Mouse (Mus musculus) cerebral cortex, adult 2 months (tissue): ENCODE results near the gene Olfr69.

Experiments used
- WGBS: fragments of 180-500 bp; shearing (Covaris S2); methylation state at CpG from one replicate; pipeline ENCODE4 v1.1.7; 2018; 5-methylcytosine and 5-hydroxymethylcytosine counted together

Gene Olfr69

GRCm38 (mm10) chr7:103771494-103771893 lies at the start of gene Olfr69:
Gene Olfr69, minus strand, starts transcription at chr7:103771594.
- 76% methylated on average over 2 of the region's 2 CpGs for WGBS

GRCm38 (mm10) chr7:103815085-103815484 lies 43.7 kb upstream of the Olfr69 start:
- WGBS: 75% methylated on average over 1 of the region's 2 CpGs

GRCm38 (mm10) chr7:103813766-103814165 lies 42.4 kb upstream of the Olfr69 start, which contains the start of gene Hbb-bt:
Gene Hbb-bt, minus strand, starts transcription at chr7:103813996.
- 91% methylated on average over 3 of the region's 3 CpGs for WGBS

GRCm38 (mm10) chr7:103813152-103813551 lies 41.8 kb upstream of the Olfr69 start:
- no CpG with 5 or more reads among the region's 3 CpGs for WGBS

- 71% methylated on average over 1 of the region's 1 CpGs for WGBS
Observed at GRCm38 (mm10) chr7:103812174-103812573, 40.8 kb upstream of the Olfr69 start.

- WGBS: 97% methylated on average over 1 of the region's 1 CpGs
Observed at GRCm38 (mm10) chr7:103811223-103811845, 39.9 kb upstream of the Olfr69 start.

GRCm38 (mm10) chr7:103810746-103811145 lies 39.4 kb upstream of the Olfr69 start:
- WGBS: 81% methylated on average over 3 of the region's 3 CpGs

- 71% methylated on average over 1 of the region's 1 CpGs for WGBS
Observed at GRCm38 (mm10) chr7:103810296-103810695, 38.9 kb upstream of the Olfr69 start.

- 61% methylated on average over 1 of the region's 1 CpGs for WGBS
Observed at GRCm38 (mm10) chr7:103809801-103810155, 38.4 kb upstream of the Olfr69 start.

- WGBS: 67% methylated on average over 5 of the region's 5 CpGs
Observed at GRCm38 (mm10) chr7:103808971-103809800, 37.8 kb upstream of the Olfr69 start.

- WGBS: 72% methylated on average over 2 of the region's 2 CpGs
Observed at GRCm38 (mm10) chr7:103808120-103808519, 36.7 kb upstream of the Olfr69 start.

- 41% methylated on average over 1 of the region's 1 CpGs for WGBS
Observed at GRCm38 (mm10) chr7:103806856-103807255, 35.5 kb upstream of the Olfr69 start.

- WGBS: 26% methylated on average over 4 of the region's 4 CpGs
Observed at GRCm38 (mm10) chr7:103792669-103793388, 21.4 kb upstream of the Olfr69 start.

- 58% methylated on average over 3 of the region's 3 CpGs for WGBS
Observed at GRCm38 (mm10) chr7:103791721-103792120, 20.3 kb upstream of the Olfr69 start, which contains the start of gene Olfr67. Gene Olfr67, minus strand, starts transcription at chr7:103791821.

- WGBS: 75% methylated on average over 3 of the region's 3 CpGs
Observed at GRCm38 (mm10) chr7:103779598-103779997, 8.2 kb upstream of the Olfr69 start, which contains the start of gene Olfr68. Gene Olfr68, minus strand, starts transcription at chr7:103779698.

GRCm38 (mm10) chr7:103777652-103778051 lies 6.3 kb upstream of the Olfr69 start:
- 83% methylated on average over 4 of the region's 4 CpGs for WGBS

GRCm38 (mm10) chr7:103767687-103768086 lies 3.7 kb downstream of the Olfr69 start:
- 92% methylated on average over 6 of the region's 6 CpGs for WGBS

- WGBS: 86% methylated on average over 6 of the region's 6 CpGs
Observed at GRCm38 (mm10) chr7:103762212-103762611, 9.2 kb downstream of the Olfr69 start.

GRCm38 (mm10) chr7:103757233-103757632 lies 14.2 kb downstream of the Olfr69 start, which contains the start of gene Olfr630:
Gene Olfr630, minus strand, starts transcription at chr7:103757333.
- WGBS: 48% methylated on average over 2 of the region's 2 CpGs

- WGBS: 68% methylated on average over 2 of the region's 2 CpGs
Observed at GRCm38 (mm10) chr7:103744843-103745242, 26.6 kb downstream of the Olfr69 start, which contains the start of gene Olfr629. Gene Olfr629, minus strand, starts transcription at chr7:103744943.

GRCm38 (mm10) chr7:103730074-103730473 lies 41.3 kb downstream of the Olfr69 start, which contains the start of gene Olfr628:
Gene Olfr628, plus strand, starts transcription at chr7:103730374.
- WGBS: 94% methylated on average over 1 of the region's 1 CpGs

- WGBS: 100% methylated on average over 1 of the region's 1 CpGs
Observed at GRCm38 (mm10) chr7:103716398-103716797, 55.0 kb downstream of the Olfr69 start.
